Mouse (Mus musculus): ENCODE data around the gene Sephs1. TPM values are rescaled to one million over a fixed set of nuclear protein-coding genes. Genes with fewer than 3 reads are reported as not detected.

The Sephs1 gene
- total RNA-seq (2012; rRNA removed) (36.9 and 37.1 TPM in 2 replicates), polyA plus RNA-seq (2012; ENCODE audit: insufficient read depth in 1 of 2, insufficient read length in 2 of 2, low read depth in 1 of 2, low replicate concordance in 2 of 2, missing spikeins in 1 of 2) (10 to 100 TPM in 1 of 2 experiments, not detected in 1; 40.4 TPM)

DNA sequence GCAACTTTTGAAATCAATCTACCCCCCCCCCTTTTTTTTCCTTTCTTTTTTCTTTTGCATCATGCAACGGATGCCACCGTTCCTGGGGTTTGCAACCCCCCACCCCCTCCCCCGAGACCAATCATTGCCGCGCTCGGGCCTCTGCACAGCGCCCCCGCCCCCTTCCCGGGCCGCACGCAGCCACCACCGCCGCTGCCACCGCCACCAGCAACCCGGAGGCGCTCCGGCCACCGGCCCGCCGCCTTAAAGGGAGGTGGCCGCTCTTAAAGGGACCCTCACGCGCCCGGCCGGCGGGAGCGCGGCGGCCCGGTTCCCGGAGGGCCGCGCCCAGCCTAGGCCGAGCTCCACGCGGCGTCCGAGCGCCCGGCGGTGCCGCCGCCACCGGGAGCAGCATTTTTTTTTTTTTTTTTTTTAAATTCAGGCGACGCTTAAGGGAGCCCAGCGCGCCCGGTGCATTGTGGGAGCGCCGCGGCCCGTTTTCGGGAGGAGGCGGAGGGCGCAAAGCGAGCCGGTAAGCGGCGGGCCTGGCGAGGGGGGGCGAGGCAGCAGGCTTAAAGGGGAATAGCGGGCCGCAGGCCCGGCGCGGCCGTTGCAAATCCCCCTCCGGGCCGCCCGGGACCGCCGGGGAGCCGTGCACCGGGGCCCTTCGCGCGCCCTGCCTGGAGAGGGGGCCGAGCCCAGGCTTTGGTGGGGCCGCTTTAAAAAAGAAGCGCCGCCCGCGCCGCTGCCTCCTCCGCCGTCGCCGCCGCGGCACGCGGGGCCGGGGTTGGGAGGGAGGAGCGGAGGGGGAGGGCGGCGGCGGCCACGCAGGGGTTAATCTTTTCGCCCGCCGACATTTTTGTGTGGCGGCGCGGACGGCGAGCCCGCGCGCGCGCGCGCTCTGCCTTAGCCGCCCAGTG, at the start of gene Sephs1:
Sephs1 (plus strand) TSS at position 215 of the 899 bp plus-strand sequence.
- H3K9me3 ChIP-seq (replicated peaks; ENCODE audit: insufficient read depth, low read length) = no peaks in the 10 kb centered on the region
- peak within 1 kb of the TSS; percentile 90 to 95 for H3K4me3 ChIP-seq (ENCODE audit: control insufficient read depth in 1 of 2, insufficient read depth in 1 of 2, low read depth in 2 of 2, low read length in 2 of 2)
- H3K36me3 ChIP-seq (ENCODE audit: control insufficient read depth in 1 of 2, insufficient read depth in 2 of 2, low read length in 2 of 2) = peaks cover 4 to 11% of the 10 kb centered on the region in 2 experiments; a peak in 3 of 4 replicates
- peak; percentile 86 for DNase-seq (ENCODE audit: low read depth, low spot score)
- peaks cover 34% of the 10 kb centered on the region for H3K79me2 ChIP-seq (ENCODE audit: control insufficient read depth, insufficient read depth, low read length, poor library complexity)
- no peaks in the 10 kb centered on the region for H3K27me3 ChIP-seq (ENCODE audit: control insufficient read depth in 1 of 2, insufficient read depth in 2 of 2, low read length in 2 of 2)
- H3K9ac ChIP-seq (ENCODE audit: control insufficient read depth, low read depth, low read length, poor library complexity, severe bottlenecking) = peak within 1 kb of the TSS; percentile 96
- H3K4me1 ChIP-seq (ENCODE audit: control insufficient read depth in 1 of 2, insufficient read depth in 2 of 2, low read length in 2 of 2) = peaks cover 3 to 10% of the 10 kb centered on the region in 2 experiments; a peak in 3 of 4 replicates
- peak within 1 kb of the TSS; percentile 70 for H3K27ac ChIP-seq (ENCODE audit: control insufficient read depth, low read depth, low read length)
- TF ChIP-seq ETS1 (IDR thresholded peaks at IDR 0.05; ENCODE audit: low read depth, low read length) (no peak), POLR2A (IDR thresholded peaks at IDR 0.05; ENCODE audit: control insufficient read depth in 1 of 2, insufficient read depth in 1 of 2, low read depth in 1 of 2, low read length in 2 of 2, poor library complexity in 1 of 2) (peak; percentile 49 to 71; a peak in 3 of 4 replicates), ZMIZ1 (IDR thresholded peaks at IDR 0.05; ENCODE audit: low read depth, low read length) (0 out of 2 replicates have a peak, but pooled peaks have one; percentile 50), BHLHE40 (IDR thresholded peaks at IDR 0.05; ENCODE audit: borderline replicate concordance, low read depth, low read length) (no peak), NELFE (IDR thresholded peaks at IDR 0.05; ENCODE audit: low read depth, low read length) (peak; percentile 38), UBTF (IDR thresholded peaks at IDR 0.05; ENCODE audit: borderline replicate concordance, insufficient read depth, low read depth, low read length) (no peak), MAX (IDR thresholded peaks at IDR 0.05; ENCODE audit: low read length) (peak; percentile 39; the same call in 1 of the 2 replicates), USF1 (IDR thresholded peaks at IDR 0.05; ENCODE audit: low read depth, low read length) (no peak), POLR2AphosphoS5 (IDR thresholded peaks at IDR 0.05; ENCODE audit: borderline replicate concordance, low read depth, low read length) (no peak), ZNF384 (IDR thresholded peaks at IDR 0.05; ENCODE audit: low read depth, low read length) (peak; percentile 91), HCFC1 (IDR thresholded peaks at IDR 0.05; ENCODE audit: low read depth, low read length) (peak; percentile 81), JUND (IDR thresholded peaks at IDR 0.05; ENCODE audit: low read depth, low read length) (no peak), TBP (IDR thresholded peaks at IDR 0.05; ENCODE audit: low read depth, low read length) (no peak), TAL1 (IDR thresholded peaks at IDR 0.05; ENCODE audit: low read length) (no peak), SMC3 (IDR thresholded peaks at IDR 0.05; ENCODE audit: low read depth, low read length) (no peak), MAZ (IDR thresholded peaks at IDR 0.05; ENCODE audit: low read depth, low read length) (peak; percentile 88; the same call in 1 of the 2 replicates), GABPA (IDR thresholded peaks at IDR 0.05; ENCODE audit: low read depth, low read length) (no peak), RAD21 (IDR thresholded peaks at IDR 0.05; ENCODE audit: low read depth, low read length) (no peak), KAT2A (conservative IDR thresholded peaks at IDR 0.05; ENCODE audit: low read depth, low read length) (no peak; the same call in 1 of the 2 replicates), ZC3H11A (IDR thresholded peaks at IDR 0.05; ENCODE audit: low read depth, low read length) (no peak), SIN3A (IDR thresholded peaks at IDR 0.05; ENCODE audit: low read length) (peak; percentile 45; the same call in 1 of the 2 replicates), MYC (IDR thresholded peaks at IDR 0.05; ENCODE audit: low read depth, low read length) (no peak), EP300 (IDR thresholded peaks at IDR 0.05; ENCODE audit: low read depth in 1 of 2, low read length in 2 of 2) (no peak), MAFK (IDR thresholded peaks at IDR 0.05; ENCODE audit: borderline replicate concordance, low read depth, low read length) (no peak), NRF1 (IDR thresholded peaks at IDR 0.05; ENCODE audit: insufficient read depth, low read depth, low read length, poor library complexity, severe bottlenecking) (peak; percentile 55), ZKSCAN1 (IDR thresholded peaks at IDR 0.05; ENCODE audit: low read depth, low read length) (no peak), MXI1 (IDR thresholded peaks at IDR 0.05; ENCODE audit: low read depth, low read length) (peak; percentile 54; the same call in 1 of the 2 replicates), POLR2AphosphoS2 (IDR thresholded peaks at IDR 0.05; ENCODE audit: low read length) (peak; percentile 29; the same call in 1 of the 2 replicates), MYB (IDR thresholded peaks at IDR 0.05; ENCODE audit: low read depth, low read length) (no peak), USF2 (IDR thresholded peaks at IDR 0.05; ENCODE audit: borderline replicate concordance in 1 of 2, insufficient read depth in 1 of 2, low read depth in 1 of 2, low read length in 2 of 2) (no peak), CTCF (IDR thresholded peaks at IDR 0.05 in 2 of 3, conservative IDR thresholded peaks at IDR 0.05 in 1 of 3; ENCODE audit: control insufficient read depth in 1 of 3, insufficient read depth in 1 of 3, low read depth in 2 of 3, low read length in 3 of 3, poor library complexity in 1 of 3, severe bottlenecking in 1 of 3) (no peak; a peak in 1 of 6 replicates), ELF1 (IDR thresholded peaks at IDR 0.05; ENCODE audit: low read depth, low read length) (no peak), TCF12 (IDR thresholded peaks at IDR 0.05; ENCODE audit: low read depth, low read length) (peak; percentile 24; the same call in 1 of the 2 replicates), CHD1 (IDR thresholded peaks at IDR 0.05; ENCODE audit: low read depth, low read length) (no peak)
